Mouse (Mus musculus): ENCODE data around the gene Asb18. TPM values are rescaled to one million over a fixed set of nuclear protein-coding genes. Genes with fewer than 3 reads are reported as not detected.

The Asb18 gene
- polyA plus RNA-seq, 1 experiment from 2014 or later, result 0.06 TPM

DNA sequence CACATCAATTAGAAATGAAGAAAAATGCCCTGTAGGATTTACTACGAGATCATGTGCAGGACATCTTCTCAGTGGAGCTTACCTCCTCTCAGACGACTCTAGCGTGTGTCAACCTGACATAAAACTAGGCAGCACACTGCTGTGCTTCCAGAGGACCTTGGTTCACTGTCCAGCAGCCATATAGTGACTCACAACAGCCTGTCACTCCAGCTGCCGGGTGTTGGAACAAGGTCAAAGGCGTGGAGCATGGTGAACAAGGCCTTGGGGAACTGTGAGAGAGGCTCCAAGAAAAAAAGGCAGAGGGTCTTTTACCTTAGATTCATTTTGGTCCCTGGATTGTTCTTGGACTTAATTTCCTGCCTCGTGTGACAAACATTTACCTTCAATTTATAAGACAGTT lies 3.6 kb upstream of the Asb18 start:
- Histone ChIP-seq H3K27ac (ENCODE audit: low read length) (no peak overlapping the region), H3K4me2 (ENCODE audit: low read depth, low read length) (no peak overlapping the region), H3K4me3 (replicated peaks; ENCODE audit: low read length) (no peak overlapping the region), H3K36me3 (ENCODE audit: control insufficient read depth, insufficient read depth, low read length) (no peaks in the 10 kb centered on the region), H3K9me3 (replicated peaks; ENCODE audit: control insufficient read depth, low read length) (no peaks in the 10 kb centered on the region), H3K4me1 (ENCODE audit: control insufficient read depth, insufficient read depth, low read length) (no peaks in the 10 kb centered on the region), H3K27me3 (ENCODE audit: control insufficient read depth, insufficient read depth, low read length) (no peaks in the 10 kb centered on the region), H3K9ac (ENCODE audit: low read length) (no peak overlapping the region)
- no peak for ATAC-seq (ENCODE audit: insufficient read depth, low FRiP score)
- WGBS, result 74% methylated on average over 6 of the region's 6 CpGs

GRCm38 (mm10) chr1:90013273-90013672 lies 1.2 kb downstream of the Asb18 start:
- Histone ChIP-seq H3K4me1 (ENCODE audit: control insufficient read depth, insufficient read depth, low read length) (no peaks in the 10 kb centered on the region), H3K4me2 (ENCODE audit: low read depth, low read length) (no peak overlapping the region), H3K27ac (ENCODE audit: low read length) (no peak overlapping the region), H3K9me3 (replicated peaks; ENCODE audit: control insufficient read depth, low read length) (no peaks in the 10 kb centered on the region), H3K9ac (ENCODE audit: low read length) (no peak overlapping the region), H3K27me3 (ENCODE audit: control insufficient read depth, insufficient read depth, low read length) (no peaks in the 10 kb centered on the region), H3K4me3 (replicated peaks; ENCODE audit: low read length) (no peak overlapping the region), H3K36me3 (ENCODE audit: control insufficient read depth, insufficient read depth, low read length) (no peaks in the 10 kb centered on the region)
- no peak for ATAC-seq (ENCODE audit: insufficient read depth, low FRiP score)
- 77% methylated on average over 5 of the region's 5 CpGs for WGBS

- no peak overlapping the region for H3K9ac ChIP-seq (ENCODE audit: low read length)
- ATAC-seq (ENCODE audit: insufficient read depth, low FRiP score), result no peak
- no peaks in the 10 kb centered on the region for H3K9me3 ChIP-seq (replicated peaks; ENCODE audit: control insufficient read depth, low read length)
- H3K27ac ChIP-seq (ENCODE audit: low read length), result no peak overlapping the region
- H3K36me3 ChIP-seq (ENCODE audit: control insufficient read depth, insufficient read depth, low read length), result no peaks in the 10 kb centered on the region
- no peak overlapping the region for H3K4me2 ChIP-seq (ENCODE audit: low read depth, low read length)
- H3K27me3 ChIP-seq (ENCODE audit: control insufficient read depth, insufficient read depth, low read length), result no peaks in the 10 kb centered on the region
- H3K4me1 ChIP-seq (ENCODE audit: control insufficient read depth, insufficient read depth, low read length), result no peaks in the 10 kb centered on the region
- 66% methylated on average over 7 of the region's 7 CpGs for WGBS
- H3K4me3 ChIP-seq (replicated peaks; ENCODE audit: low read length), result no peak overlapping the region
Observed at GRCm38 (mm10) chr1:90012850-90013249, 1.6 kb downstream of the Asb18 start.

- Histone ChIP-seq H3K9ac (ENCODE audit: low read length) (no peak overlapping the region), H3K9me3 (replicated peaks; ENCODE audit: control insufficient read depth, low read length) (no peaks in the 10 kb centered on the region), H3K4me2 (ENCODE audit: low read depth, low read length) (no peak overlapping the region), H3K36me3 (ENCODE audit: control insufficient read depth, insufficient read depth, low read length) (no peaks in the 10 kb centered on the region), H3K27ac (ENCODE audit: low read length) (no peak overlapping the region), H3K27me3 (ENCODE audit: control insufficient read depth, insufficient read depth, low read length) (no peaks in the 10 kb centered on the region), H3K4me1 (ENCODE audit: control insufficient read depth, insufficient read depth, low read length) (no peaks in the 10 kb centered on the region), H3K4me3 (replicated peaks; ENCODE audit: low read length) (no peak overlapping the region)
- 70% methylated on average over 3 of the region's 3 CpGs for WGBS
- no peak for ATAC-seq (ENCODE audit: insufficient read depth, low FRiP score)
Observed at GRCm38 (mm10) chr1:90012168-90012567, 2.3 kb downstream of the Asb18 start.

- WGBS, result 81% methylated on average over 1 of the region's 1 CpGs
- H3K4me3 ChIP-seq (replicated peaks; ENCODE audit: low read length), result no peak overlapping the region
- no peak for ATAC-seq (ENCODE audit: insufficient read depth, low FRiP score)
- no peaks in the 10 kb centered on the region for H3K36me3 ChIP-seq (ENCODE audit: control insufficient read depth, insufficient read depth, low read length)
- H3K27ac ChIP-seq (ENCODE audit: low read length), result no peak overlapping the region
- H3K4me1 ChIP-seq (ENCODE audit: control insufficient read depth, insufficient read depth, low read length), result no peaks in the 10 kb centered on the region
- no peak overlapping the region for H3K4me2 ChIP-seq (ENCODE audit: low read depth, low read length)
- no peaks in the 10 kb centered on the region for H3K9me3 ChIP-seq (replicated peaks; ENCODE audit: control insufficient read depth, low read length)
- H3K9ac ChIP-seq (ENCODE audit: low read length), result no peak overlapping the region
- no peaks in the 10 kb centered on the region for H3K27me3 ChIP-seq (ENCODE audit: control insufficient read depth, insufficient read depth, low read length)
Observed at GRCm38 (mm10) chr1:90010077-90010476, 4.4 kb downstream of the Asb18 start.

DNA sequence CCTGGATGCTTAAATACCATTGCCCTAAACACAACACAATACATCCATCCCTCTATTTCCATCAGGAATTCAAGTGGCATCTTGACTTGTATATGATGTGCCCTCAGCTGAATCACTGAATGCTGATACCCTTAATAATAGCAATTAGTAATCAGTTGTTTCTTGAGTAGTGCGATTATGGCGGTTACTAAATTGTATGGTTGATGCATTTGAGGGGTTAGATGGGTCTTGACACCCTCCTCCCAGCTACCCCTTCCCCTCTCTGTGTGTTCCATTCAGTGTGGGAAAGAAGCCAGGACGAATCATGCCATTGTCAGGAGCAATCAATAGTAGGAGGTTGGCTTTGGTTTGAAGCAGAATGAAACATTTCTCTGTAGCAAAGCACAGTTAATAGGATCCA lies 5.3 kb downstream of the Asb18 start:
- Histone ChIP-seq H3K27me3 (ENCODE audit: control insufficient read depth, insufficient read depth, low read length) (no peaks in the 10 kb centered on the region), H3K4me3 (replicated peaks; ENCODE audit: low read length) (no peak overlapping the region), H3K36me3 (ENCODE audit: control insufficient read depth, insufficient read depth, low read length) (no peaks in the 10 kb centered on the region), H3K27ac (ENCODE audit: low read length) (no peak overlapping the region), H3K4me1 (ENCODE audit: control insufficient read depth, insufficient read depth, low read length) (no peaks in the 10 kb centered on the region), H3K9me3 (replicated peaks; ENCODE audit: control insufficient read depth, low read length) (no peaks in the 10 kb centered on the region), H3K4me2 (ENCODE audit: low read depth, low read length) (no peak overlapping the region), H3K9ac (ENCODE audit: low read length) (no peak overlapping the region)
- 86% methylated on average over 3 of the region's 3 CpGs for WGBS
- ATAC-seq (ENCODE audit: insufficient read depth, low FRiP score), result no peak

GRCm38 (mm10) chr1:90006666-90007065 lies 7.8 kb downstream of the Asb18 start:
- ATAC-seq (ENCODE audit: insufficient read depth, low FRiP score), result no peak
- H3K4me2 ChIP-seq (ENCODE audit: low read depth, low read length), result no peak overlapping the region
- H3K4me1 ChIP-seq (ENCODE audit: control insufficient read depth, insufficient read depth, low read length), result no peaks in the 10 kb centered on the region
- no peak overlapping the region for H3K9ac ChIP-seq (ENCODE audit: low read length)
- no peaks in the 10 kb centered on the region for H3K36me3 ChIP-seq (ENCODE audit: control insufficient read depth, insufficient read depth, low read length)
- WGBS, result 77% methylated on average over 14 of the region's 14 CpGs
- H3K27ac ChIP-seq (ENCODE audit: low read length), result no peak overlapping the region
- H3K4me3 ChIP-seq (replicated peaks; ENCODE audit: low read length), result no peak overlapping the region
- no peaks in the 10 kb centered on the region for H3K9me3 ChIP-seq (replicated peaks; ENCODE audit: control insufficient read depth, low read length)
- no peaks in the 10 kb centered on the region for H3K27me3 ChIP-seq (ENCODE audit: control insufficient read depth, insufficient read depth, low read length)

DNA sequence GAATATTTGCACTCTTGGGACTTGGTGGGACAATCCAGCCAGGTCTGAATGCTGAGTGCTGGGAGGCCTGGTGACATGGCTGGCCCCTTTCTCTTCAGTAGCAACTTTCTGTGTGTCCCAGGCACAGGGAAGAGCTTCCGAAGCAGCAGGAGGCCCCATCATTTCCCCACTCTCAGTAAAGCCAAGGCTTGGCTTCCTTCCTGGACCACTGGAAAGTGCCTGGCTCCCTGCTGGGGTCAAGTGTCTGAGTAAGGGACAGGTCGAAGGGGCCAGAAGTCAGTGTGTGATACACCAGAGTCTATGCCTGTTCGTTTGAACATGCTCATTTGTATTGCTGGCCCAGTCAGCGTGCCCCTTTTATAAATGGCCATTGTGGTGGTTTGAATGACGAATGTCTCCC lies 13.5 kb downstream of the Asb18 start:
- no peak for ATAC-seq (ENCODE audit: insufficient read depth, low FRiP score)
- H3K4me2 ChIP-seq (ENCODE audit: low read depth, low read length), result no peak overlapping the region
- 47% methylated on average over 5 of the region's 5 CpGs for WGBS
- H3K27me3 ChIP-seq (ENCODE audit: control insufficient read depth, insufficient read depth, low read length), result peaks cover 2% of the 10 kb centered on the region; the same call in 1 of the 2 replicates
- no peak overlapping the region for H3K27ac ChIP-seq (ENCODE audit: low read length)
- no peak overlapping the region for H3K9ac ChIP-seq (ENCODE audit: low read length)
- no peak overlapping the region for H3K4me3 ChIP-seq (replicated peaks; ENCODE audit: low read length)
- no peaks in the 10 kb centered on the region for H3K36me3 ChIP-seq (ENCODE audit: control insufficient read depth, insufficient read depth, low read length)
- no peaks in the 10 kb centered on the region for H3K4me1 ChIP-seq (ENCODE audit: control insufficient read depth, insufficient read depth, low read length)
- no peaks in the 10 kb centered on the region for H3K9me3 ChIP-seq (replicated peaks; ENCODE audit: control insufficient read depth, low read length)

GRCm38 (mm10) chr1:89999858-90000257 lies 14.6 kb downstream of the Asb18 start:
- Histone ChIP-seq H3K4me1 (ENCODE audit: control insufficient read depth, insufficient read depth, low read length) (no peaks in the 10 kb centered on the region), H3K4me3 (replicated peaks; ENCODE audit: low read length) (no peak overlapping the region), H3K9ac (ENCODE audit: low read length) (no peak overlapping the region), H3K4me2 (ENCODE audit: low read depth, low read length) (no peak overlapping the region), H3K9me3 (replicated peaks; ENCODE audit: control insufficient read depth, low read length) (no peaks in the 10 kb centered on the region), H3K36me3 (ENCODE audit: control insufficient read depth, insufficient read depth, low read length) (no peaks in the 10 kb centered on the region), H3K27ac (ENCODE audit: low read length) (no peak overlapping the region), H3K27me3 (ENCODE audit: control insufficient read depth, insufficient read depth, low read length) (peaks cover 4% of the 10 kb centered on the region; the same call in 1 of the 2 replicates)
- no peak for ATAC-seq (ENCODE audit: insufficient read depth, low FRiP score)
- 70% methylated on average over 3 of the region's 3 CpGs for WGBS

DNA sequence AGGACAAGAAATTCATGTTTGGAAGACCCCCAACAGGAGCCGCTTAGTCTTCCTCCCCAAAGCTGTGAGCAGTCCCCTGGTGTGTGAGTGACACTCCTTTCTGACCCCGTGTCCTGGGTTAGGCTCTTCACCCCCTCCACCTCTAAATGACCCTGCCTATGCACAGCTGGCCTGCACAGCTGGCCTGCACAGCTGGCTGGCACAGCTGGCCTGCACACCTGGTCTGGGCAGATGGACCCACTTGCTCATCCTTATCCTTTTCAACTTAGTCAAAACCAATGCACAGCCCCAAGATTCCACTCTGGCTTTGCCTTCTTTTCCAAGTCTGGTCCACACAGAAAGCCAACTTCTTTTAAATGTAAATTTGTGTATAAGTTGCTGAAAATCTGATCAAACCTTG lies 15.8 kb downstream of the Asb18 start:
- no peaks in the 10 kb centered on the region for H3K4me1 ChIP-seq (ENCODE audit: control insufficient read depth, insufficient read depth, low read length)
- H3K9ac ChIP-seq (ENCODE audit: low read length), result no peak overlapping the region
- no peaks in the 10 kb centered on the region for H3K9me3 ChIP-seq (replicated peaks; ENCODE audit: control insufficient read depth, low read length)
- no peak overlapping the region for H3K4me3 ChIP-seq (replicated peaks; ENCODE audit: low read length)
- no peak overlapping the region for H3K4me2 ChIP-seq (ENCODE audit: low read depth, low read length)
- H3K27ac ChIP-seq (ENCODE audit: low read length), result no peak overlapping the region
- peaks cover 9% of the 10 kb centered on the region for H3K27me3 ChIP-seq (ENCODE audit: control insufficient read depth, insufficient read depth, low read length)
- H3K36me3 ChIP-seq (ENCODE audit: control insufficient read depth, insufficient read depth, low read length), result no peaks in the 10 kb centered on the region
- ATAC-seq (ENCODE audit: insufficient read depth, low FRiP score), result no peak
- 61% methylated on average over 2 of the region's 2 CpGs for WGBS

Data from stomach, embryonic 16.5 days (tissue).